Mouse (Mus musculus): ENCODE data around the gene Hmgcs1.

DNA sequence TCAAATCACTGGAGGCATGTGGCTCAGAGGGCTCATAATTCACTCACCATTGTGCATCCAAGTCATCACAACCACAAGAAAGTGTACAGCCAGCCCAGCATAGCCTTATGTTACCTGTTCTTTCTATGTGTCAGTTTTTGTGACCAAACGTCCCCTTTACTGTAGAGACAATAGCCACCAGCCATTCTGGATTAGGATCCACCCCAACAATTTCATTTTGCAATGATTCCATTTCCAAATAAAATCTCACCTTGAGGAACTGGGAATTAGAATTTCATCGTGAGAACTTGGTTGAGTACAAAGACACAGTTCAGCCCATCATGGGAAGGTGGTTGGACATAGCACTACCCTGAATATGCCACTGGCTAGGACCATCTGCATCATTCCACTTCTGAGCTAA lies 33.9 kb upstream of the Hmgcs1 start:
- TF ChIP-seq CTCF (IDR thresholded peaks at IDR 0.05; ENCODE audit: borderline replicate concordance, insufficient read depth, low read length) (no peak), POLR2A (IDR thresholded peaks at IDR 0.05; ENCODE audit: low read depth, low read length) (no peak)

Data from embryonic fibroblast, embryonic 13.5 days (primary cell).